Mouse (Mus musculus) cerebellum, postnatal 10 days (tissue): Measurements from ENCODE around the gene Ttf2.
A peak's percentile ranks its signal among the peaks of the same experiment; 100 is the strongest.

ENCODE experiments used
- DNase-seq, 2 experiments: peaks; one replicate each; pipeline ENCODE4 v3.0.0; 2021; ENCODE audit warnings: mixed read lengths in 2 of 2

The Ttf2 gene

DNA sequence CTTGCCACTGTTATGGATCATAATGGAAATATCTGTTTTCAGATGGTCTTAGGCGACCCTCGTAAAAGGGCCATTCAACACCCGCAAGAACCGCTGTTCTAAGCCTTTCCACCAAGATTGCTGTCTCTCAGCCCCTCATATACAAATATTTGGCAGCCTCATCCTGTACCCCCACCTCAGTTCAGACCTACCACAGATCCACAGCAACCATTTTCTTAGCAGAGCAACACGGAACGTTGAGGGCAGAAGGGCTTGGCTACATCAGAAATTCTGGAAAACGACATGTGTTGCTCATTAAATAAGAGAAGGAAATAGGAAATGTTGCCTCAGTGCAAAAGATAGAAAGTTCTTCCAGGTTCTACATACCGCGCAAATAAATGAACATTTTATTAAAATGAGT, 58.4 kb downstream of the Ttf2 start:
- no peak for DNase-seq

DNA sequence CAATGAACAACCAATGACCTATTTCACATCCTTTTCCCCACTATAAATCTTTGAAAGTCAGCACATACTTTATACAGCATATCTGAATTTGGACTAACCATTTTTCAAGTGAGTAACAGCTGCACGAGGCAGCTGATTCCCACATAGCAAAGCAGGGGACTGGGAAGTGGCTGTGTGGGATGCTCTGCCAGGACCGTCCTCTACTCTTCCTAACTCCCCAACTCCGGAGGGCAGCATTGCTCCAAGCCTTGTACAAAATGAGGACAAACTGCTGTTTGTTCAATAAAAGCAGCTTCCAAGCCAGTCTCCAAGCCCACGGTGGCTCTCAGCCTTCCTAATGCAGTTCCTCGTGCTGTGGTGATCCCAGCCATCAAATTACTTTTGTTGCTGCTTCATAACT, 58.8 kb downstream of the Ttf2 start:
- no peak for DNase-seq

DNA sequence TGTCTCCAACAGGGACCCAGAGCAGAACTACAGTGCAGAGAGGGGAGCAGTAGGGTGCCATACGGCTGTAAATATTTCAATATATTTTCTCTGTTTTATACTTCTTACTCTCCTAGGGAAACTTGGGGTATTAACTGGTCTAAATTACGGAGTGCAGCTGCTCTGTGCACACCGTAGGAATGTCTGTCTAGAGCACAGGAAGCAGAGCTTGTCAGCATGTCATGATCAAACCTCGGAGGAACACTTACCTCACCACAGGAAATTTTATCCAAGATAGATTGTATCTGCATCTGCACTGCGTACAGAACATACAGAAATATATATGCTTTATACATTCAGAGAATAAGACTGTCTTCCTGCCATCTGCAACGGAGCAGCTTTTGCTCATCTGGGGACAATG, 60.9 kb downstream of the Ttf2 start:
- no peak for DNase-seq

DNA sequence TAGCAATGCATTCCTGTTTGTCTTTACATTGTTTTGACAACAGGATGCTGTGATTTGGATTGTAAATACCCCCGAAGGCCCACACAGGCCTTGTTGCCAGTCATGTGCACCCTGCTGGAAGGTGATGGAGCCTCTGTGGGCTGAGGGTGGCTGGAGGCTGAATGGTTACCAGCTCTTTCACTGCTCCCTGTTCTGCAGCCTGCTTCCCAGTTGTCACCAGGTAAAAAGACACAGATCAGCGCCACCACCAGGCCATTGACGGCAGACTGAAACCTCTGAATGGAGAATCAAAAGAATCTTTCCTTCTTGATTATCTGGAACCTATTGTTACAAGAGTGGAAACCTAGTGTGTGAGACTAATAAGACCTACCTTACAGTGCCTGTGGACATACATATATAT, 62.5 kb downstream of the Ttf2 start:
- peak; percentile 49 to 50 for DNase-seq

DNA sequence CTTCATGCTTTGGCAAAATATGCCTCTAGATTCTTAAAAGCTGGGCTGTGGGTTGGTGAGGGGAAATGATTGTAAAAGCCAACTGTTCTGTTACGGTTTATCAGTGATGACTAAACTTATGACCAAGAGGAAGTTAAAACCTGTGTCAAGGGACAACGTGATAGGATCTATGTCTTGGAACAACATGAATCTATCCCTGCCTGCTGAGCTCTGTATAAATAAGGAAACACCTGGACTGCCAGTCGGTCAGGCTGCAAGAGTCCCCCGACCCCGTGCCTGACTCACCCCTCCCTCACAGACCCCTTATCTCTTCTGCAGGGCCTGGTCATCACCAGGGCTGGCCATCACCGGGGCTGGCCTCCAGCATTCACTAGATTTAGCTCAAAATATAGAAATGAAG, 63.3 kb downstream of the Ttf2 start:
- no peak for DNase-seq

DNA sequence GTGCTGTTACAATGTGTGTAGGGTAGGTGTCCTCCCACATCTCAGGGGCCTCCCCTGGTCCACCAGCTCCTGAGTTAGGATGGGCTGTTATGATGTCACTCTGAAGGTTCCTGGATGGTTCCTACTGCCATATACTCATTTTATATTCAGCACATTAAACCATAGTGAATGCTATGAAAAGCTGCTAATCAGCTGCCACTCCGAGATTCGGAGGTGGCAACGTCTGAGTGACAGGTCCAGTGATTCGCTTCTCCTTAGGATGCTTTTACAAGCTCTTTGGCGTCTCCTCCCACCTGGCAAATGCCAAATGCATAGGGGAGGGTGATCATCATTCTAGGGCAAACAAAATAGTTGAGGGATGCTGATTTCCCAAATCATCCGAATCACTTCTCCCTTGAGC, 74.0 kb downstream of the Ttf2 start:
- no peak for DNase-seq

DNA sequence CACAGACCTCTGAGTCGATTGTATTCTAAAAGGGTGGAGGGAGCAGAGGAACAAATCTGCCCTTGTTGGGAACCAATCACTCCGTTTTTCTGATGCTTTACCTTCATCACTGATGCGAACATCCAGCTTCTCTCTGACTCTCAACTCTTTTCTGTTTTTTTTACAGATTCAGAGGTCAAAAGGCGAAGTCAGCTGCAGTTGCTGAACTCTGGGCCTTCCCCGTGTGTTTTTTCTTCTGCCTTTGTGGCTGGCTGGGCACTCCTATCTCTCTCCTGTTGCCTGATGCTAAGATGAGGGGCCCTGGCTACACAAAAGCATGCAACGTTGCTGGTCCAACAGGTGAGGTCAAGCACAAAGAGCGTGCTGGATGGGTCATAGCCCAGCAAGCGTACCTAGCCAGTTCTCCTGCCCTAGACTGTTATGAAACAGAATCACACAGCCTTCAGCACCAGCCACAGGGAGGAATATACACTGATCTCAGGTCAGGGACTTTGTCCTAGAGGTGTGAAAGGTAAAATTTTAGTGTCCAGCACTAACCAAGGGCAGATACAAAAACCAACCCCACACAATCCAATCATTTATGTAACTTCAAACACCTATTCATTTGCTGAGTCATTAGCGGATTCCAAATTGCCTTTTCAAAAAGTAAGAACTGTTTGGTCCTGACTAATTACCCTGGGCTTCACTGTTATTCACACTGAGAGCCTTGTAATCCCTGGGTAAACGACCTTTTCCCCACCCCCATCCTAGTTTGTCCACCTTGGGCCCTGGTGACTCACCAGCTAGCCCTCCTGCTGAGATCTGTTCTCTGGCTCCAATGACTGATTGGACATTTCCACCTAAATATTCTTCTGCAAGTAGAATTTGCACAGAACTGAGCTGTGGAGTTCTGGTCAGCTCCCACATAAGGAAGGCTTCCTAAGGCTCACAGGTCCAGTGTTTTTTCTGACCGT, 76.8 kb downstream of the Ttf2 start:
- DNase-seq, result no peak

DNA sequence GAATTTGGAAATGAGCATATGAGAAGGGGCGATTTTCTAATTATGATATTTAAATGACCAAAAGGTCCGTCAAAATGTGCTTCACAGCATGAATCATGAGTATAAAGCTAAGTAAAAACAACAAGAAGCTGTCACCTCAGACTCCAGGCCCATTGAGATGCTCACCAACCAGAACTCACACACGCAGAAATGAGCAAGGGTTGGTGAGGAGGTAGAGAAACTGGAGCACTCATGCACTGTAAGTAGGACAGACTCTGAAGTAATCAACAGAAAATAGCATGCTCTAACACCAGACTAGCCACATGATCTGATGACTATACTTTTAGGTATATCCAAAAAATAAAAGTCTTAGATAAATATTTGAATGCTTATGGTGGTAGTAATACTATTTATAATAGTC, 79.1 kb downstream of the Ttf2 start:
- no peak for DNase-seq

DNA sequence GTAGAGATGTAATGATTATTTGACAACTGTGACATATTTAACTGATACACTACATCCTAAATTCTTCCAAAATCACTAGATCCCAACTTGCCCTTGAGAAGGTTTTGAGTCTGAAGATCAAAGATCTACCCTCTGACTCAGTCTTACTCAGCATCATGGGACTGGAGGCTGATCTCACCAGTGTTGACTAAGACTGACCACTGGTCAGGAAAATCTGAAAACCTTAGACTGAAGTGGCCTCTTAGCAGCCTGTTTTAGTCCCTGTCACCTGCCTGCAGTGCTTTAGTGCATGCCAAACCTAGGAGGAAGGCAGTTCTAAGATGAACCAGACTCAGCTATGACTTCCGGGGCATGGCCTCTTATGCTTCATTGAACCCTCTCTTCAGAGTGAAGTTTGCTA, 80.2 kb downstream of the Ttf2 start:
- no peak for DNase-seq
